Mouse (Mus musculus) activated CD4-positive, CD25-positive, alpha-beta regulatory T cell (primary cell): ENCODE measurements around the gene Hist1h3e. TPM values are rescaled to one million over a fixed set of nuclear protein-coding genes. Genes with fewer than 3 reads are reported as not detected.

Source experiments
- polyA plus RNA-seq, 2 experiments: library from polyadenylated mRNA; unstranded; fragments of 100-300 nt; shearing (Covaris generic); gene quantifications; one replicate each; pipeline ENCODE4 v1.2.1; 2017

Hist1h3e gene
- 1 to 10 TPM; 1.4 to 5.5 TPM for polyA plus RNA-seq

DNA sequence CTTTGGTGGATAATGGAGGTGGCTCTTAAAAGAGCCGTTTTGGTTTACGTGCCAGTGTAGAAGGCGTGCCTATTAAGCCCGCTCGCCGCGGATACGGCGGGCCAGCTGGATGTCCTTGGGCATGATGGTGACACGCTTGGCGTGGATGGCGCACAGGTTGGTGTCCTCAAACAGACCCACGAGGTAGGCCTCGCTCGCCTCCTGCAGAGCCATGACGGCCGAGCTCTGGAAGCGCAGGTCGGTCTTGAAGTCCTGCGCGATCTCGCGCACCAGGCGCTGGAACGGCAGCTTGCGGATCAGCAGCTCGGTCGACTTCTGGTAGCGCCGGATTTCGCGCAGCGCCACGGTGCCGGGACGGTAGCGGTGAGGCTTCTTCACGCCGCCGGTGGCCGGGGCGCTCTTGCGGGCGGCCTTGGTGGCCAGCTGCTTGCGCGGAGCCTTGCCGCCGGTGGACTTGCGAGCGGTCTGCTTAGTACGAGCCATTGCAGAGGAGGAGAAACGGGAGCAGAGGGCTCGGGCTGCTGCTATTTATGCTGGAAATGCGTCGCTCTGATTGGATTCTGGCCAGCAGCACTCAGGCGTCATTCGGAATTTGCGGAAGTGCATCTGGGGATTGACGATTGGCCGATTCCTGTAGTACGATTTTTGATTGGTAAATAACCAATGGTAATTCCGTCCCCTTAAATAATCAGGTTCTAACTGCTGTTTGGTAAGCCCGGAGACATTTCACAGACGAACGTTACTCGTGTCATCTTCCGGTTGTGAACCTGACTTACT is at the start of gene Hist1h3e:
Gene Hist1h3e, minus strand, starts transcription at position 487 of the 777 bp plus-strand sequence.

DNA sequence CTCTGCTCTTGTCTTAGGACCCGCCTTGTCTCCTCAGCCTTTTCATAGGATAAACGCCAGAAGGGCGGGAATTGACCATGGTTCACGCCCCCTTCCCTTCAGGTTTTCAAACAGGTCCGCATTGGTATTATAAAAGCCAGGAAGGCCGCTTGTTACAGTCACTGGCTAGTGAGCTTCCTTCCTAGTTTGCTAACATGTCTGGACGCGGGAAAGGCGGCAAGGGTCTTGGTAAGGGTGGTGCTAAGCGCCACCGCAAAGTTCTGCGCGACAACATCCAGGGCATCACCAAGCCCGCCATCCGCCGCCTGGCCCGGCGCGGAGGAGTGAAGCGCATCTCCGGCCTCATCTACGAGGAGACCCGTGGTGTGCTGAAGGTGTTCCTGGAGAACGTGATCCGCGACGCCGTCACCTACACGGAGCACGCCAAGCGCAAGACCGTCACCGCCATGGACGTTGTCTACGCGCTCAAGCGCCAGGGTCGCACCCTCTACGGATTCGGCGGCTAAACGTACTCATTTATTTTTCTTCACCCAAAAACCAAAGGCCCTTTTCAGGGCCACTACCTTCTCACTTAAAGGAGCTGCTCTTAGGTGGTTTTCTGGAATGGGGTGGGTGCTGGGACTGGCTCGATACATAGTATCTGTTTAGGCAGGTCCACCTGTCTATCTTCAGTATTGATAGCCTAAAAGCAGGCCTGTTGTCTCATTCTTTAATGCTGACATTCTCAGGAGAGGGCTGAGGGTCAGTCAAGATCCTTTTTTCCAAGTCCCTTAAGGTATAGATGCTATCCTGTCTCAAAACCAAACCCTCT is 19.4 kb upstream of the Hist1h3e start, which contains the start of gene Hist1h4d:
Gene Hist1h4d, plus strand, starts transcription at position 191 of the 811 bp plus-strand sequence.

DNA sequence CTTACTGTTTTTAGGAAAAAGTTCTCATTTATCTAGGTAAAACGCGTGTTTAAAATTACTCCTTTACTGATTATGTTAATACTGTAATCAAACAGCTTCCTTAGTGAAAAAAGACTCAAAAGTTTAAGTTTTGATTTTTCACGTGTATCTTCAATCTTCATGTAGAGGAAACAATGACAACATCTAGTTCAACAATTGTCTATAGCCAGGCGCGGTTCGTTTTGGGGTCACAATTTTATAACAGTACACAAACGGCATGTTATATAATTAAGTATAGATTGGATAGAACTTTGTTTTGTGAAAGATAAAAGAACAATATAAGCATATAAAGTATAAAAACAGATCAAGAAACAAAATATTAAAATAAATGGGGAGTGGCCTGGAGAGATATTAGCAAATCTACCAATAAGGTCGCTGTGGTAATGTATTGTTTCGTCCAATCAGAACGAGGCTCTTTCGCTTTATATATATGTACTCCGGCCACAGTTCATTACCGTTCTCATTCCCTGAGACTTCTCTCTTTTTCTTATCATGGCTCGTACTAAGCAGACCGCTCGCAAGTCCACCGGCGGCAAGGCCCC is 13.2 kb upstream of the Hist1h3e start, which contains the start of gene Hist1h3d:
Gene Hist1h3d, plus strand, starts transcription at position 493 of the 581 bp plus-strand sequence.

DNA sequence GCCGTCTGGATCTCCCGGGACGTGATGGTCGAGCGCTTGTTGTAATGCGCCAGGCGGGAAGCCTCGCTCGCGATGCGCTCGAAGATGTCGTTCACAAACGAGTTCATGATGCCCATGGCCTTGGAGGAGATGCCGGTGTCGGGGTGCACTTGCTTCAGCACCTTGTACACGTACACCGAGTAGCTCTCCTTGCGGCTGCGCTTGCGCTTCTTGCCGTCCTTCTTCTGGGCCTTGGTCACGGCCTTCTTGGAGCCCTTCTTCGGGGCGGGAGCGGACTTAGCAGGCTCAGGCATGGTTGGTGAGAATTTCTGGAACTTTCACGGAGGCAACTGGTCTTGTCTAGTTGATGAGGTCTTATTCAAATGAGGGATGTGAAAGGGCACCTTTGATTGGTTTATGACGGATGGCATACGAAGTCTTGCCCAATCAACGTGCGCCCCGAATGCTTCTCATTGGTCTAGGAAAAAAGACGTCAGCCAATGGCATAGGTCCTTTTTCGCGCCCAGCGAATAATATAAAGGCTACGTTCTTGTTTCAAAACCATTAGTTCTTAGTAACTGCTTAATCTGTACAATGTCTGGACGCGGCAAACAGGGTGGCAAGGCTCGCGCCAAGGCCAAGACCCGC is 11.8 kb upstream of the Hist1h3e start, which contains the start of the genes Hist1h2bf and Hist1h2ad:
Gene Hist1h2bf, minus strand, starts transcription at position 299 of the 627 bp plus-strand sequence.
Gene Hist1h2ad, plus strand, starts transcription at position 484 of the 627 bp plus-strand sequence.

DNA sequence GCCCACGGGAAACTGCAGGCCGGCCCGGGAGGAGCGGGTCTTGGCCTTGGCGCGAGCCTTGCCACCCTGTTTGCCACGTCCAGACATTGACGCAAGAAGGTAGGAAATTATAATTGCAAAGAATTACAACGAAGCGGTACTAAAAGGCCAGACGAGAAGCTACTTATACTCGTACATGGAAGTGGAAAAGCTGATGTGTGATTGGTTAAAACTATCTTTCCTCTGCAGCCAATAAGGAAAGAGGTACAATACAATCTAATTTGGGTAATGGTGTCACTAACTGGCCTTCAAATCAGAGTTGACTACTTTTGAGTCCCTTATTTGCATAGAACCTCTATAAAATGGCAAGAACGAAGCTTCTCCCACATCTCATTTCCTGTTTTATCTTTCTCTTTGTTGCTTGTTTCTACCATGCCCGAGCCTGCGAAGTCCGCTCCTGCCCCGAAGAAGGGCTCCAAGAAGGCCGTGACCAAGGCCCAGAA is 8.9 kb upstream of the Hist1h3e start, which contains the start of the genes Hist1h2ae and Hist1h2bg:
Gene Hist1h2ae, minus strand, starts transcription at position 199 of the 482 bp plus-strand sequence.
Gene Hist1h2bg, plus strand, starts transcription at position 375 of the 482 bp plus-strand sequence.

DNA sequence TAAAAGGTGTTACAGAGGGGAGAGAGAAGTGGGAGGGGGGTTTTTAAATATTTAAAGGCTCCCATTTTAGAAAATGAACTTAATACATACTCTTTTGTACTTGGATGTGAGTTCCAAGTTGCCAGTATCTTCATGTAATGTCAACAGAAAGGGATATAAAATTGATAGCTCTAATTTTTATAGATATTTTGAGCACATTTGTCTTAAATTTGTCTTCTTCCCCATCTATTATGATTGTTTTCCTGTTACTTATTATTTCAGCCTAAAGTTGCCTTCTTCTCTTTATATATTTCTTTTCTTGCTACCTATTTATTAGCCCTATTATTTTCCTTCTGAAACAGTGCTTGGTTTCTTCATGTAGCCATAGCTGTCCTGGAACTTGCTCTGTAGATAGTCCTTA is 9.2 kb downstream of the Hist1h3e start, which contains the start of gene Hist1h1d:
Gene Hist1h1d, plus strand, starts transcription at position 301 of the 400 bp plus-strand sequence.

DNA sequence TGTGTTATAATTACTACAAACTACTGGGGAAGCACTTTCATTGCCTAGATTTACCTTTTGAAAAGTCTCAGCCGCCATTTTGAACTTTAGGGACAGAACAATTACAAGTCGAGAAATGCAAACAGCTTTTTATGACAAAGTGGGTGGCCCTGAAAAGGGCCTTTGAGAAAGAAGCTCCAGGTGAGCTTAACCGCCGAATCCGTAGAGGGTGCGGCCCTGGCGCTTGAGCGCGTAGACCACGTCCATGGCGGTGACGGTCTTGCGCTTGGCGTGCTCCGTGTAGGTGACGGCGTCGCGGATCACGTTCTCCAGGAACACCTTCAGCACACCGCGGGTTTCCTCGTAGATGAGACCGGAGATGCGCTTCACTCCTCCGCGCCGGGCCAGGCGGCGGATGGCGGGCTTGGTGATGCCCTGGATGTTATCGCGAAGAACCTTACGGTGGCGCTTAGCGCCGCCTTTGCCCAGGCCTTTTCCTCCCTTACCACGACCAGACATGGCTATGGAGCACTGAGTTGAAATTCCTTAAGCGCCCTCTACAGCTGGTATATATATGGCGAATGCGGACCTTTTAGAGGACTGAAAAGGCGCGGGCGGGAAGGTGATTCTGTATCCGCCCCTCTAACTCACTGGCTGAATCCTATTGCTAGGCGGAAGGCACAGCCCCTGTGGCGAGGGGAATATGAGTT is 10.9 kb downstream of the Hist1h3e start, which contains the start of gene Hist1h4f:
Gene Hist1h4f, minus strand, starts transcription at position 503 of the 689 bp plus-strand sequence.

DNA sequence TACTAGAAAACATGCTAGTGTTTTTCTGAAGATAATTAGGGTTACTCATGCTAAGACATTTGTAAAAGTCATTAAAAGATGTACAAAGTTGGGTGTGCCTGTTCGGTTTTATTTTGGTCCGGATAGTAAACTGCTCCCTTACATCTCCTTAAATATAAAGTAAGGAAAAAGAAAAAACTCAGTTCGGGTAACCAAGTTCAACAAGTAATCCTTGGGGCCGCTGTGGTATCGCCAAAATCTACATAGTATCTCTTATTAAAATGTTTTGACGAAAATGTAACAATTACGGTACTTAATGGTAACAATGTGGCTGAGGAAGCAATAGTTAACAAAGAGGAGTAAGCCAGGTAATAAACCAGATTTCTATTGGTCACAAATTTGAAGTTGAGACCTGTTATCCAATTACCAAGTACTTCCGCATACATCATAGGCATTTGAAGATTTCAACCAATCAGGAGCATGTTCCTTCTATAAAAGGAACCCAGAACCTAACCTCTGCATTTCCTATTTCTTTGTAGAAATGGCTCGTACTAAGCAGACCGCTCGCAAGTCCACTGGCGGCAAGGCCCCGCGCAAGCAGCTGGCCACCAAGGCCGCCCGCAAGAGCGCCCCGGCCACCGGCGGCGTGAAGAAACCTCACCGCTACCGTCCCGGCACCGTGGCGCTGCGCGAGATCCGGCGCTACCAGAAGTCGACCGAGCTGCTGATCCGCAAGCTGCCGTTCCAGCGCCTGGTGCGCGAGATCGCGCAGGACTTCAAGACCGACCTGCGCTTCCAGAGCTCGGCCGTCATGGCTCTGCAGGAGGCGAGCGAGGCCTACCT is 18.0 kb downstream of the Hist1h3e start, which contains the start of gene Hist1h3f:
Gene Hist1h3f, plus strand, starts transcription at position 88 of the 822 bp plus-strand sequence.

DNA sequence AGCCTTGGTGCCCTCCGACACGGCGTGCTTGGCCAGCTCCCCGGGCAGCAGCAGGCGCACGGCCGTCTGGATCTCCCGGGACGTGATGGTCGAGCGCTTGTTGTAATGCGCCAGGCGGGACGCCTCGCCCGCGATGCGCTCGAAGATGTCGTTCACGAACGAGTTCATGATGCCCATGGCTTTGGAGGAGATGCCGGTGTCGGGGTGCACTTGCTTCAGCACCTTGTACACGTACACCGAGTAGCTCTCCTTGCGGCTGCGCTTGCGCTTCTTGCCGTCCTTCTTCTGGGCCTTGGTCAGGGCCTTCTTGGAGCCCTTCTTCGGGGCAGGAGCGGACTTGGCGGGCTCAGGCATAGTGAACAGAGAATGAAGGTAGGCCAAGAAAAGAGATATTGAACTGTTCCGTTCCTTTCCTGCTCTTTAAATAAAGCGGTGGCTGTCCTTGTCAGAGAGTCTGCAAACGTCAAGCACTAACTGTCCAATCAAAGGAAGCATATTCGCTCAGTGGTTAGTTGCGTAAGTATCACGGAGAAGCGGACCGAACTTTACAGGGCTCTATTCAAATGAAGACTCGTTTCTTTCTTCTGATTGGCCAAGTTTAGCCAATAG is 19.1 kb downstream of the Hist1h3e start, which contains the start of gene Hist1h2bh:
Gene Hist1h2bh, minus strand, starts transcription at position 394 of the 609 bp plus-strand sequence.

DNA sequence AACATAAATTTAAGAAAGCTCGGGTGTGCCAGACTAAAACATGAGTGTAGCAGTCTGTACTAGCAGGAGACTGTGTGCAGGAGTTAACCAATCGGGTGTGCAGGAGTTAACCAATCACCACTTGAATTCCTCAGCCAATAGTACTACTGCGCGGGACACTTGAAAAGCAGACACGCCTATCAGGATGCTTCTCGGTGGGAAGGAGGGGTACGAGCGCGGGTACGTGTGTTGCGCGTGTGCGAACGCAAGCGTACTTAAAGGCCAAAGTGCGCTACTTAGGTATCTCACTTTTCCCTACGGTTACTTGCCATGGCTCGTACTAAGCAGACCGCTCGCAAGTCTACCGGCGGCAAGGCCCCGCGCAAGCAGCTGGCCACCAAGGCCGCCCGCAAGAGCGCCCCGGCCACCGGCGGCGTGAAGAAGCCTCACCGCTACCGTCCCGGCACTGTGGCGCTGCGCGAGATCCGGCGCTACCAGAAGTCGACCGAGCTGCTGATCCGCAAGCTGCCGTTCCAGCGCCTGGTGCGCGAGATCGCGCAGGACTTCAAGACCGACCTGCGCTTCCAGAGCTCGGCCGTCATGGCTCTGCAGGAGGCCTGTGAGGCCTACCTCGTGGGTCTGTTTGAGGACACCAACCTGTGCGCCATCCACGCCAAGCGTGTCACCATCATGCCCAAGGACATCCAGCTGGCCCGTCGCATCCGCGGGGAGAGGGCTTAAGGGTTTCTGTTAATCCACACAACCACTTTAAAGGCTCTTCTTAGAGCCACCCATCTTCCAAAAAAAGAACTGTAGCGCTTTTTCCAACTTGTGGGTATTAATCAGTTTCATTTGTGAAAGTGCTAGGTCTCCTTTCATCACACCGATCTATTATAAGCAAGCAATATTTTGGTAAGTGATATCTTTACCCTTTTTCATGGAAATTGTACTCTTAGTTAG is 26.8 kb downstream of the Hist1h3e start, which contains the start of gene Hist1h3g:
Gene Hist1h3g, plus strand, starts transcription at position 286 of the 939 bp plus-strand sequence.

DNA sequence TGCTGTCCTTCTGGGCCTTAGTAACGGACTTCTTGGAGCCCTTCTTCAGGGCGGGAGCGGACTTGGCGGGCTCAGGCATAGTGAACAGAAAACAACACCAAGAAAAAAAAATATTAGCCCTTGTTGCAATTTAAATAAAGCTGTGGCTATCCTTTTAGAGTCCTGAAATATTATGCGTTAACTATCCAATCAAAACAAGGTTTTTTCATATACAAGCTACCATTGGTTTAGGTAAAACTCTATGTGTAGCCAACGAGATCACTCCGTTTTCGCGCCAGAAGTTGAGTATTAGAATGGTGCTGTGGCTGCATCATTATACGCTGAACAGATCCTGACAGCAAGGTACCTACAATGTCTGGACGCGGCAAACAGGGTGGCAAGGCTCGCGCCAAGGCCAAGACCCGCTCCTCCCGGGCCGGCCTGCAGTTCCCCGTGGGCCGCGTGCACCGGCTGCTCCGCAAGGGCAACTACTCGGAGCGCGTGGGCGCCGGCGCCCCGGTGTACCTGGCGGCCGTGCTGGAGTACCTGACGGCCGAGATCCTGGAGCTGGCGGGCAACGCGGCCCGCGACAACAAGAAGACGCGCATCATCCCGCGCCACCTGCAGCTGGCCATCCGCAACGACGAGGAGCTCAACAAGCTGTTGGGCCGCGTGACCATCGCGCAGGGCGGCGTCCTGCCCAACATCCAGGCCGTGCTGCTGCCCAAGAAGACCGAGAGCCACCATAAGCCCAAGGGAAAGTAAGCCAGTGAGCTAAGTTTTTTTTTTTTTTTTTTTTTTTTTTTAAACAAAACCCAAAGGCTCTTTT is 28.4 kb downstream of the Hist1h3e start, which contains the start of gene Hist1h2af:
Gene Hist1h2af, plus strand, starts transcription at position 347 of the 808 bp plus-strand sequence.

DNA sequence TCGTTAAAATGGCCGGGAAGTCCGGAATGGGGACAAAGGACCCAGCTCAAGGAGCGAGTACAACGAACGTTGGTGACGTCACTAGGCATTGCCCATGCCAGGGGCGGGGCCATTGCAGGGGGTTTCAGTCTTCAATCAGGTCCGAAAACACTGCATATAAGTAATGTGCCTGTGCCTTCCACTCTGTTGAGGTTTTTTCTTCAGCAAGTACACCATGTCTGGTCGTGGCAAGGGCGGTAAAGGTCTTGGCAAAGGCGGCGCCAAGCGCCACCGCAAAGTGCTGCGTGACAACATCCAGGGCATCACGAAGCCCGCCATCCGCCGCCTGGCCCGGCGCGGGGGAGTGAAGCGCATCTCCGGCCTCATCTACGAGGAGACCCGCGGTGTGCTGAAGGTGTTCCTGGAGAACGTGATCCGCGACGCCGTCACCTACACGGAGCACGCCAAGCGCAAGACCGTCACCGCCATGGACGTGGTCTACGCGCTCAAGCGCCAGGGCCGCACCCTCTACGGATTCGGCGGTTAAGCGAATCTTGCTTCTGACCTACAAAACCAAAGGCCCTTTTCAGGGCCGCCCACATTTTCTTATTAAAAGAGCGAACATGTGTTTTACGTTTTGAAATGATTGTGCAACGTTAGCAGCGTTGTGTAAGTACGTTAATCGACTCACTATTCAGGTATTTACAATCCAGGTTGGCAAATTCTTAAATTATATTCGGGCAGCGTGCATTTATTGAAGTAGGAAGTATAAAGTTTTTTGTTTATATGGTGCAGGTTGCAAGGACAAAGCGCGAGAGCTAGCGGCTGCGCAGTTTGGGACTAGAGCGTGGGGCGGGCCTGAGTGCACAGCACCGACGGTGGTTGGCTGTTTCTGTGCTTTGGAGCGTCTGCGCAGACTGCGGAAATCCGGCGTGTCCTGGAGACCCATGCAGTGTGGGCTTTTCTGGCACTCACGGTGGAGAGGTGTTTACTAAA is 31.0 kb downstream of the Hist1h3e start, which contains the start of gene Hist1h4h:
Gene Hist1h4h, plus strand, starts transcription at position 150 of the 975 bp plus-strand sequence.

